Mouse (Mus musculus): ENCODE data around the gene Unc45b.
A peak's percentile ranks its signal among the peaks of the same experiment; 100 is the strongest.
"Not testable (repeated sequence)": the region's sequence is repeated elsewhere in the genome, so short reads cannot be mapped to it uniquely, and the experiment has no call there.

Unc45b gene

DNA sequence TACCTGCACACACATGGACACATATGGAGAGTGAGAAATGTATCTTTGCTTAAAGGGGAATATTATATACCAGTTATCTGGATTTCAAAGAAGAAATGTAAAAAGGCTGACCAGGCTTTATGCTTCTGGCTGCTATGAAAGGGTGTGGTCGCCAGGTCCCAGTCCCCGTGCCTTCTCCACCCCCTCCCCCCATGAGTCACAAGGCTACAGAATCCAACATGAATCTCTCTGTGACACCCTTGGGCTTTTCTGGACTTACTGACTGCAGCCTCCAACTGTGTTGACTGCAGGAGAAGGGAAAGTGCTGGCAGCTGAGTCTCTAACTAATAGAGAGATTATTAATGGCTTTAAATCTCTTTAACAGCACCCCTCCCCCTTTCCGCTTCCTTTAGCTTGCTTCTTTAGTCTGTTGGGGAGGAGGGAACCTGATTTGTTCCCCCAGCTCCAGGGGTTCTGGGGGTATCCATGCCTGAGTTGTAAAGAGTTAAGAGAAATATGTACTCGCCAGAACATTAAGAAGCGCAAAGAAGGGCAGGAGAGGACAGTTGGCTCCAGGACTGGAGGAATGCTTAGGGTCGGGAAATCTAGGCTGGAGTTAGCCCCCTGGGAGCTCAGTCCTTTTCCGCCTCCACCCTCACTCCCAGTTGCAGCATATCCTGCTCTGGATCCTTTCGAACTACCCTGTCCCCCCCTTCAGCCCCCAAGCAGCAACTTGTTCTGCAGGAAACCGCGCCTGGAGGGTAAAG, 40.6 kb downstream of the Unc45b start, which contains the start of gene Slfn5:
Slfn5 (plus strand) TSS at position 614 of the 746 bp plus-strand sequence.
- DNase-seq = peak; percentile 66

GRCm38 (mm10) chr11:82951865-82952611, 41.7 kb downstream of the Unc45b start:
- DNase-seq = peak; percentile 86

DNA sequence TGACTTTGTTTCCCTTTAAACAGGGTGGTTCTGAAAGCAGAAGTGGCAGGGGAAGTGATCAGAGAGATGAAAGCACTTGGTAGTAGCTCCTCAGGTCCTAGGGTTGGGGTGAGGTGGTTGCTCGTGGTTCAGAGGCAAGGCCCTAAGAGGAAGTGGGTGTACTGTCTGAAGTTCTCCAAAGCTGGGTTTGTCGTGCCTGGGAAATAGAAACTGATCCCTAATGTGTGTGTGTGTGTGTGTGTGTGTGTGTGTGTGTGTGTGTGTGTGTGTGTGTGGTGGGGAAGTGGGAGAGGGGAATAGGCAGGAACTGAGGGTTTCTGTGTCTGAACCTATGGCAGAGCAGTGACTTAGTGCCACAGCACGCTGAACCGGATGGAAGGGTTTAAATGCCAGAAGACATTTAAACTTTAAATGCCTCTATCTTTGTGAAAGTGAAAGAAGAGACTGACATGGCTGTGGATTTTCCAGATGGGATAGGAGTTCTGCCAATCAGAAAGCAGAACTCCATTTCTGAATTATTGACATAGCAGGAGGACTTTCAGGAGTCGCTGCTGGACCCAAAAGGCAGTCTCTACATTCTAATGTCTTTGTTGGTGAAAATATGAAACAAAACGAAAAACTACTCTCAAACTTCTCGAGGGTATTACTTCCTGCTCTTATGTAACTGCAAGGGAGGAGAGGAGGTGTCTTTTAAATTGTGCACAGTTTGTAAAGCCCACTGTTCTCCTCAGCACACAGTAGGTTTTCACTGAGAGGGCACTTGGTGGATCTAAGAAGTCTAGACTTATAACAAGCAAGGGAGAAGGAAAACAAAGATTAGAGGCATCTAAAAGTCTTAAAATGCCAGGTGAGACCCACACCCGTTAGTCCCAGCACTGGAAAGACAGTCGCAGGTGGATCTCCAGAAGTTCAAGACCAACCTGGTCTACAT, 42.5 kb downstream of the Unc45b start:
- peak; percentile 29 for DNase-seq

DNA sequence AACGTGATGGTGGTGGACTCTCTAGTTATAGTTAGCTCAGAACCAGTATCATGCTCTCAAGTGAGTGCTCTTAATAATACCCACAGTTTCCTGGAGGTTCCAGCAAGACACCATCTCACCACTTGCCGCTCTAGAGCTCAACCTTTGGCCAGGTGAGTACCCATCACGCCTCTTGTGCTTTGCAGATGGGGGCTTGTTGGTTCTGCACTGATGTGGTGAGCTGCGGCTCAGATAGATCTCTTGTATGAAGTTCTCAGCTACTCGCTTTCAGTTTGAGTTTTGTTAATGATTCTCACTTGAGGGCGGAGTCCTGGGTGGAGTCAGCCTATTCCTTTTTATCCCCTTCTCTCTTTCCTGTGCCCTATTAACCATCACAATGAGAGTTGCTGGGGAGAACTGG, 44.3 kb downstream of the Unc45b start:
- no peak for DNase-seq

- no peak for DNase-seq
These were observed 46.6 kb downstream of the Unc45b start for GRCm38 (mm10) chr11:82956925-82957324.

- DNase-seq = peak; percentile 66
These were observed 49.3 kb downstream of the Unc45b start for GRCm38 (mm10) chr11:82959613-82960012.

- DNase-seq = no peak
These were observed 51.4 kb downstream of the Unc45b start for GRCm38 (mm10) chr11:82961743-82962142.

- no peak for DNase-seq
These were observed 51.9 kb downstream of the Unc45b start for GRCm38 (mm10) chr11:82962215-82962614.

GRCm38 (mm10) chr11:82970712-82971589, 60.6 kb downstream of the Unc45b start:
- peak; percentile 52 for DNase-seq

- DNase-seq = no peak
These were observed 61.2 kb downstream of the Unc45b start for GRCm38 (mm10) chr11:82971590-82971974.

DNA sequence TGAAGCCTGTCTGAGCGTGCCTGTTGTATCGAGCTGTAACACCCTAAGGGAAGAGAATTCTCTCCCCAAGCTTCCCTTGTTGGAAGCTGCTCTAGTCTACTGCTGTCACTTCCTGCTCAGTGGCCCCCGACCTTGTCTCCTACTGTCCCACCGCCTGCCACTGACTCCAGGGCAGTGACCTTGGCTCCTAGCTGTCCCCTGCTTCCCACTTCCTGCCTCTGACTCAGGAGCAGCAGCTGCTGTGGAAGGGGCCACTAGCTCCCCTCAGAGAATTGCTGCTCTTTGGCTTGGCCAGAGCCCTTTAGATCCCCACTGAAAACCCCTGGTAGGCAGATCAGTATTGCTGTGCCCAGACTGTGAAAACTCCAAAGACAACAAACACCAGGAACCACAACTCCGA, 63.6 kb downstream of the Unc45b start:
- peak; percentile 44 for DNase-seq

DNA sequence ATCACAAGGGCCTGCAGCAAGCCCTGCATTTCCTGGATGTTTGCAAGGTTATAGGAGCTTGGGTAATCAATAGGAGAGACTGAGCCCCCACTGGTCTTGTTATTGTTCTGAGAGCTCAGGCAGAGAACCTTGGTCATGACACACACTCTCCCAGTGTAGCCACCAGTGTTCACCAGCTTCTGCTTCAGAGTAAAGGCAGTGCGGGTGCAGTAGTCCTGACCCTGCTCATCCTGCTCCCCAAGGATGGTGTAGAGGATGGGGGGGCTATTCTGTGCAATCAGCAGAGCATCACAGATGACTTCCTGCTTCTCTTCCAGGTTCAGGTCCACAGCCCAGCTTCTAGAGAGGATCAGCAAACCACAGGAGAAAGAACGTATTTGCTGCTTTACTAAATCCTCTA, 72.1 kb downstream of the Unc45b start:
- not testable (repeated sequence) for DNase-seq

GRCm38 (mm10) chr11:82983193-82983592, 72.8 kb downstream of the Unc45b start:
- DNase-seq = no peak

DNA sequence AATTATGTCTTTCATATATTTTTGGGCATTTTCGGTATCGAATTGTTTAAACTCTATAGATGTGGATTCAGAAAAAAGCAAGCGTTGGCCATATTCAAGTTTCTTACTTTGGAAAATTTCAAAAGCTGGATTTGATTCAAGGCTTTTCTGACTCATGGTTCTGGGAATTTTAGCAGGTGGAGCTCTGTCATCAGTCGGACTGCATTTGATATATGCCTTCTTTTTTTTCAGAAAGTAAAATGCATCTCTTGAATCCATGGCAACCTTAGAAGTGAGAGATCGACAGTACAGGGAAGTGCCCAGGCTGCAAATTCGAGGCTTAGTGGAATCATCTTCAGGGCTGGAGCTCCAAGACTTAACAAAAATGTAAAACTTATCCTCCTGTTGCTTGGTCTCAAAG, 77.3 kb downstream of the Unc45b start:
- DNase-seq = no peak

GRCm38 (mm10) chr11:82989357-82989756, 79.0 kb downstream of the Unc45b start:
- DNase-seq = peak; percentile 44

- DNase-seq = peak; percentile 54
These were observed 80.4 kb downstream of the Unc45b start for GRCm38 (mm10) chr11:82990612-82991385.

GRCm38 (mm10) chr11:82991469-82992166, 81.3 kb downstream of the Unc45b start, which contains the start of gene Slfn9:
Gene Slfn9 (minus strand): TSS chr11:82991830.
- peak; percentile 66 for DNase-seq
